Mouse (Mus musculus) kidney, adult 2 months (tissue): Measurements from ENCODE around the gene Frat2.

Experiments
- CTCF ChIP-seq: fragments of 200-500 bp; conservative IDR thresholded peaks from 2 replicates; pipeline ENCODE4 v1.5.1; 2011; ENCODE audit warnings: low read depth, mild to moderate bottlenecking, control low read depth, low read length, moderate library complexity, mixed read lengths; ENCODE audit not compliant: insufficient read depth, insufficient read length
- POLR2A ChIP-seq: fragments of 200-500 bp; IDR thresholded peaks from one replicate; pipeline ENCODE4 v1.6.1; 2011; ENCODE audit warnings: low read depth, low read length, control low read depth

GRCm38 (mm10) chr19:41805831-41806230 lies 42.1 kb downstream of the Frat2 start:
- TF ChIP-seq CTCF (peak; percentile 19; the same call in 1 of the 2 replicates), POLR2A (no peak)
